Mouse (Mus musculus) thymus, postnatal 36 days (tissue): ENCODE measurements around the gene Gm21943.
"Not testable (repeated sequence)": the region's sequence is repeated elsewhere in the genome, so short reads cannot be mapped to it uniquely, and the experiment has no call there.

Experiments
- DNase-seq, 2 experiments: peaks; one replicate each; pipeline ENCODE4 v3.0.0; 2022; ENCODE audit warnings: mixed read lengths in 2 of 2

Gene Gm21943

DNA sequence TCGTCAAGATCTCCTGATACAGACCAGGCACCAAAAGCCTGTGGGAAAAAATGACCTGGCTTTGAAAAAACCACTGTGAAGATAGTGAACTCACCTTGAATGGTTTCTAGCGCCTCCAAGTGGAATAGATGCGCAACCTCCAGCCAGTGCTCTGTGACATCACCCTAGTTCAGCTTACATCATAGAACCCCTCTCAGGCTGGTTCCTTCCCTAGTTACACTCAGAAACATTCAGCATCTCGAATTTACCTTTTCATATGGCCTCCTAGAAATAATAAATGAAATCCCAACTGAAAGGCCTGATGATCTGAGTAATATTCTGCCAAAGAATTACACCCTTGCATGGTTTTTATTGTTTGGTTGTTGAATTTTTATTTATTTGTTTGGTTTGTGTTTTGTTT, at the start of gene Gm21943:
Gene Gm21943, minus strand, starts transcription at position 101 of the 400 bp plus-strand sequence.
- not testable (repeated sequence) for DNase-seq
